ENCODE assay signal across 12 mouse cellular contexts in genomic region chr13:89146056-89146547, GRCm38 (mm10).
DNase-seq lines count a peak whose midpoint lies in the region; ATAC-seq and TF ChIP-seq lines count a peak whose summit lies in the region.
"Had no signal": no experiment of that assay in that cellular context is flagged by ENCODE, and none has a peak within 500 bp of the region (broad histone marks: within the 10 kb centered on the region; RNA-seq: fewer than 3 reads in every experiment).

No protein-coding gene starts in this region.

- H3K4me3 ChIP-seq in liver, embryonic 12.5 days, result no peak overlapping the region
- no peak overlapping the region for H3K4me3 ChIP-seq in liver, postnatal 0 days (ENCODE audit: low read depth, low read length)
- H3K4me3 ChIP-seq in forebrain, embryonic 14.5 days (ENCODE audit: low read depth, low read length), result no peak overlapping the region
- H3K4me3 ChIP-seq: gastrocnemius, adult 2 months; lung, embryonic 15.5 days; myocyte had no signal

- no peak overlapping the region for H3K4me2 ChIP-seq in liver, embryonic 12.5 days
- no peak overlapping the region for H3K4me2 ChIP-seq in liver, postnatal 0 days (ENCODE audit: low read depth, low read length)
- no peak overlapping the region for H3K4me2 ChIP-seq in forebrain, embryonic 14.5 days (ENCODE audit: low read length)
- H3K4me2 ChIP-seq: lung, embryonic 15.5 days had no signal

- 0 out of 2 replicates have a peak, but pooled peaks have one; percentile 37 for ATAC-seq in liver, embryonic 12.5 days
- ATAC-seq in liver, postnatal 0 days, result no peak
- no peak for ATAC-seq in forebrain, embryonic 14.5 days
- ATAC-seq in cerebellum, adult (ENCODE audit: insufficient number of reproducible peaks, low FRiP score, low TSS enrichment), result no peak

- no peak overlapping the region for H3K27ac ChIP-seq in liver, embryonic 12.5 days
- H3K27ac ChIP-seq in liver, postnatal 0 days (ENCODE audit: low read depth), result no peak overlapping the region
- H3K27ac ChIP-seq in forebrain, embryonic 14.5 days (ENCODE audit: low read depth, low read length), result no peak overlapping the region
- H3K27ac ChIP-seq: gastrocnemius, adult 2 months; lung, embryonic 15.5 days had no signal

- DNase-seq in liver, postnatal 0 days, result no peak
- peak; percentile 47 for DNase-seq in forebrain, embryonic 14.5 days (ENCODE audit: low spot score)
- peak; percentile 9 for DNase-seq in layer of hippocampus, adult 9-10 months (ENCODE audit: low spot score)
- DNase-seq in retina, postnatal 1 day, result peak; percentile 42
- DNase-seq in ovary, postnatal 10 days (ENCODE audit: low spot score), result no peak
- no peak for DNase-seq in adrenal gland, adult 18-20 months (ENCODE audit: low spot score in 2 of 2)
- DNase-seq: gastrocnemius, adult 2 months; kidney, postnatal 36 days had no signal

- no peak overlapping the region for H3K9ac ChIP-seq in liver, embryonic 12.5 days
- no peak overlapping the region for H3K9ac ChIP-seq in liver, postnatal 0 days (replicated peaks)
- H3K9ac ChIP-seq in forebrain, embryonic 14.5 days (ENCODE audit: low read length), result no peak overlapping the region
- H3K9ac ChIP-seq: lung, embryonic 15.5 days had no signal

- no peaks in the 10 kb centered on the region for H3K27me3 ChIP-seq in liver, embryonic 12.5 days (replicated peaks)
- H3K27me3 ChIP-seq in liver, postnatal 0 days (ENCODE audit: insufficient read depth, low read length), result no peaks in the 10 kb centered on the region
- no peaks in the 10 kb centered on the region for H3K27me3 ChIP-seq in forebrain, embryonic 14.5 days (replicated peaks; ENCODE audit: control insufficient read depth, insufficient read depth, low read length)
- H3K27me3 ChIP-seq: lung, embryonic 15.5 days had no signal

- no peaks in the 10 kb centered on the region for H3K9me3 ChIP-seq in liver, embryonic 12.5 days (replicated peaks)
- H3K9me3 ChIP-seq in liver, postnatal 0 days (ENCODE audit: low read length), result no peaks in the 10 kb centered on the region
- H3K9me3 ChIP-seq in forebrain, embryonic 14.5 days (replicated peaks; ENCODE audit: control insufficient read depth, low read length), result no peaks in the 10 kb centered on the region
- H3K9me3 ChIP-seq: lung, embryonic 15.5 days had no signal

- WGBS in liver, embryonic 12.5 days (ENCODE audit: insufficient replicate concordance), result 45% methylated on average over 4 of the region's 4 CpGs
- 65% methylated on average over 4 of the region's 4 CpGs for WGBS in liver, postnatal 0 days (ENCODE audit: insufficient replicate concordance)
- 32% methylated on average over 4 of the region's 4 CpGs for WGBS in forebrain, embryonic 14.5 days

- TF ChIP-seq EP300 in liver, postnatal 0 days (IDR thresholded peaks at IDR 0.05; ENCODE audit: low read depth), result no peak

- no peak for TF ChIP-seq CTCF in liver, postnatal 0 days (IDR thresholded peaks at IDR 0.05; ENCODE audit: low read depth)

- H3K4me1 ChIP-seq in liver, embryonic 12.5 days, result no peaks in the 10 kb centered on the region
- no peaks in the 10 kb centered on the region for H3K4me1 ChIP-seq in liver, postnatal 0 days (ENCODE audit: insufficient read depth)
- 0 out of 2 replicates have a peak, but pooled peaks cover 3% of the 10 kb centered on the region for H3K4me1 ChIP-seq in forebrain, embryonic 14.5 days (ENCODE audit: control insufficient read depth, insufficient read depth, low read length)
- H3K4me1 ChIP-seq: lung, embryonic 15.5 days had no signal

- H3K36me3 ChIP-seq in liver, embryonic 12.5 days, result no peaks in the 10 kb centered on the region
- no peaks in the 10 kb centered on the region for H3K36me3 ChIP-seq in liver, postnatal 0 days (replicated peaks; ENCODE audit: insufficient read depth, low read length)
- H3K36me3 ChIP-seq in forebrain, embryonic 14.5 days (ENCODE audit: control insufficient read depth, insufficient read depth, low read length), result no peaks in the 10 kb centered on the region
- H3K36me3 ChIP-seq: lung, embryonic 15.5 days had no signal

Comparison
In these comparisons a context has a peak if more than half of its experiments do, and no peak if none do; other contexts are left out.
1. DNase-seq: peak in forebrain, embryonic 14.5 days (single experiment), layer of hippocampus, adult 9-10 months (single experiment) and retina, postnatal 1 day (single experiment); none in liver, postnatal 0 days (single experiment), ovary, postnatal 10 days (single experiment) and adrenal gland, adult 18-20 months (0 of 2).